Mouse (Mus musculus) embryonic facial prominence, embryonic 13.5 days (tissue): ENCODE results near the gene 4930447C04Rik. TPM values are rescaled to one million over a fixed set of nuclear protein-coding genes. Genes with fewer than 3 reads are reported as not detected.

ENCODE experiments used
- ATAC-seq: fragments of 200-750 bp; cut with Nextera tagmentation; 2 replicates; pipeline ENCODE4 v1.8.0; 2017; ENCODE audit warnings: low read depth; ENCODE audit not compliant: insufficient number of reproducible peaks, insufficient read depth, low FRiP score, low TSS enrichment
- H3K27ac ChIP-seq: fragments of 300-500 bp; sonication (generic); 2 replicates; pipeline ENCODE4 v1.5.1; 2015; ENCODE audit warnings: moderate library complexity, mild to moderate bottlenecking, inconsistent platforms
- H3K27me3 ChIP-seq: fragments of 300-500 bp; sonication (generic); 2 replicates; pipeline ENCODE4 v1.6.1; 2015; ENCODE audit warnings: mild to moderate bottlenecking, inconsistent platforms
- H3K36me3 ChIP-seq: fragments of 300-500 bp; sonication (generic); 2 replicates; pipeline ENCODE4 v1.6.1; 2015; ENCODE audit warnings: mild to moderate bottlenecking, inconsistent platforms
- H3K4me1 ChIP-seq: fragments of 300-500 bp; sonication (generic); 2 replicates; pipeline ENCODE4 v1.6.1; 2015; ENCODE audit warnings: inconsistent platforms
- H3K4me2 ChIP-seq: fragments of 300-500 bp; sonication (generic); 2 replicates; pipeline ENCODE4 v1.6.1; 2015; ENCODE audit warnings: moderate library complexity, mild to moderate bottlenecking, inconsistent platforms
- H3K4me3 ChIP-seq: fragments of 300-500 bp; sonication (generic); 2 replicates; pipeline ENCODE4 v1.5.1; 2015; ENCODE audit warnings: mild to moderate bottlenecking, inconsistent platforms
- H3K9ac ChIP-seq: fragments of 300-500 bp; sonication (generic); 2 replicates; pipeline ENCODE4 v1.6.1; 2015; ENCODE audit warnings: mild to moderate bottlenecking, inconsistent platforms
- H3K9me3 ChIP-seq: fragments of 300-500 bp; sonication (generic); 2 replicates; pipeline ENCODE4 v1.6.1; 2016; ENCODE audit warnings: inconsistent platforms
- WGBS: fragments of 180-500 bp; shearing (Covaris S2); methylation state at CpG from one replicate; pipeline ENCODE4 v1.1.7; 2015; ENCODE audit warnings: mixed read lengths; 5-methylcytosine and 5-hydroxymethylcytosine counted together
- polyA plus RNA-seq: library from polyadenylated mRNA; unstranded; fragments of >200 nt; fragmentation: Nextera tagmentation; extraction: Ambion mirVana; gene quantifications from 2 replicates; pipeline ENCODE4 v1.2.1, GENCODE M21; 2015

4930447C04Rik gene
- polyA plus RNA-seq = 9.0 and 9.8 TPM in 2 replicates

- Histone ChIP-seq H3K4me1 (peaks cover 19% of the 10 kb centered on the region), H3K36me3 (no peaks in the 10 kb centered on the region), H3K4me2 (peak within 1 kb of the TSS; percentile 62), H3K27me3 (peaks cover 96% of the 10 kb centered on the region), H3K4me3 (peak within 1 kb of the TSS; percentile 36), H3K9me3 (no peaks in the 10 kb centered on the region), H3K9ac (peak within 1 kb of the TSS; percentile 21; the same call in 1 of the 2 replicates), H3K27ac (no peak within 1 kb of the TSS)
- 1% methylated on average over 39 of the region's 39 CpGs for WGBS
- ATAC-seq = no peak
Observed at GRCm38 (mm10) chr12:72940071-72940821, at the start of gene 4930447C04Rik. TSS of gene 4930447C04Rik (minus strand) at chr12:72940774.

- Histone ChIP-seq H3K4me3 (no peak overlapping the region), H3K27me3 (no peaks in the 10 kb centered on the region), H3K27ac (peak overlapping the region; percentile 49), H3K9me3 (no peaks in the 10 kb centered on the region), H3K4me2 (no peak overlapping the region), H3K4me1 (peaks cover 21% of the 10 kb centered on the region), H3K9ac (no peak overlapping the region), H3K36me3 (no peaks in the 10 kb centered on the region)
- no peak for ATAC-seq
- 58% methylated on average over 8 of the region's 8 CpGs for WGBS
Observed at GRCm38 (mm10) chr12:72983071-72983857, 42.7 kb upstream of the 4930447C04Rik start.

GRCm38 (mm10) chr12:72982616-72983015 is 42.0 kb upstream of the 4930447C04Rik start:
- Histone ChIP-seq H3K9ac (no peak overlapping the region), H3K27me3 (no peaks in the 10 kb centered on the region), H3K4me2 (no peak overlapping the region), H3K4me3 (no peak overlapping the region), H3K27ac (peak overlapping the region; percentile 49), H3K36me3 (no peaks in the 10 kb centered on the region), H3K4me1 (peaks cover 25% of the 10 kb centered on the region), H3K9me3 (no peaks in the 10 kb centered on the region)
- no peak for ATAC-seq
- 70% methylated on average over 10 of the region's 10 CpGs for WGBS

GRCm38 (mm10) chr12:72979236-72979635 is 38.7 kb upstream of the 4930447C04Rik start:
- ATAC-seq = no peak
- Histone ChIP-seq H3K4me2 (no peak overlapping the region), H3K36me3 (no peaks in the 10 kb centered on the region), H3K4me1 (peaks cover 36% of the 10 kb centered on the region), H3K9me3 (no peaks in the 10 kb centered on the region), H3K27me3 (no peaks in the 10 kb centered on the region), H3K27ac (no peak overlapping the region), H3K9ac (no peak overlapping the region), H3K4me3 (no peak overlapping the region)
- 75% methylated on average over 5 of the region's 5 CpGs for WGBS

GRCm38 (mm10) chr12:72977851-72978250 is 37.3 kb upstream of the 4930447C04Rik start:
- H3K4me1 ChIP-seq = peaks cover 32% of the 10 kb centered on the region
- no peak for ATAC-seq
- no peak overlapping the region for H3K9ac ChIP-seq
- no peaks in the 10 kb centered on the region for H3K36me3 ChIP-seq
- peak overlapping the region; percentile 24; the same call in 1 of the 2 replicates for H3K27ac ChIP-seq
- H3K27me3 ChIP-seq = no peaks in the 10 kb centered on the region
- H3K9me3 ChIP-seq = no peaks in the 10 kb centered on the region
- H3K4me2 ChIP-seq = no peak overlapping the region
- no peak overlapping the region for H3K4me3 ChIP-seq
- 35% methylated on average over 3 of the region's 3 CpGs for WGBS

- H3K4me3 ChIP-seq = peak overlapping the region; percentile 32
- peaks cover 25% of the 10 kb centered on the region for H3K4me1 ChIP-seq
- H3K36me3 ChIP-seq = no peaks in the 10 kb centered on the region
- WGBS = 2% methylated on average over 12 of the region's 12 CpGs
- H3K9ac ChIP-seq = peak overlapping the region; percentile 51
- H3K9me3 ChIP-seq = no peaks in the 10 kb centered on the region
- H3K27ac ChIP-seq = peak overlapping the region; percentile 33; the same call in 1 of the 2 replicates
- ATAC-seq = no peak
- no peaks in the 10 kb centered on the region for H3K27me3 ChIP-seq
- H3K4me2 ChIP-seq = peak overlapping the region; percentile 60
Observed at GRCm38 (mm10) chr12:72976718-72977117, 36.1 kb upstream of the 4930447C04Rik start.

GRCm38 (mm10) chr12:72976172-72976571 is 35.6 kb upstream of the 4930447C04Rik start:
- no peaks in the 10 kb centered on the region for H3K9me3 ChIP-seq
- ATAC-seq = no peak
- peaks cover 25% of the 10 kb centered on the region for H3K4me1 ChIP-seq
- no peak overlapping the region for H3K27ac ChIP-seq
- 6% methylated on average over 7 of the region's 7 CpGs for WGBS
- H3K9ac ChIP-seq = peak overlapping the region; percentile 51; the same call in 1 of the 2 replicates
- H3K4me2 ChIP-seq = peak overlapping the region; percentile 60
- H3K27me3 ChIP-seq = no peaks in the 10 kb centered on the region
- no peaks in the 10 kb centered on the region for H3K36me3 ChIP-seq
- peak overlapping the region; percentile 32 for H3K4me3 ChIP-seq

GRCm38 (mm10) chr12:72973161-72973560 is 32.6 kb upstream of the 4930447C04Rik start:
- Histone ChIP-seq H3K4me3 (no peak overlapping the region), H3K4me2 (no peak overlapping the region), H3K4me1 (peaks cover 22% of the 10 kb centered on the region), H3K27me3 (no peaks in the 10 kb centered on the region), H3K27ac (no peak overlapping the region), H3K9me3 (no peaks in the 10 kb centered on the region), H3K9ac (no peak overlapping the region), H3K36me3 (no peaks in the 10 kb centered on the region)
- 4% methylated on average over 6 of the region's 6 CpGs for WGBS
- no peak for ATAC-seq

- Histone ChIP-seq H3K27ac (no peak overlapping the region), H3K36me3 (no peaks in the 10 kb centered on the region), H3K9me3 (no peaks in the 10 kb centered on the region), H3K4me1 (0 out of 2 replicates have a peak, but pooled peaks cover under 1% of the 10 kb centered on the region), H3K4me3 (no peak overlapping the region), H3K27me3 (no peaks in the 10 kb centered on the region), H3K9ac (no peak overlapping the region), H3K4me2 (no peak overlapping the region)
- 62% methylated on average over 14 of the region's 14 CpGs for WGBS
- ATAC-seq = no peak
Observed at GRCm38 (mm10) chr12:72970620-72971019, 30.0 kb upstream of the 4930447C04Rik start.

GRCm38 (mm10) chr12:72967541-72967940 is 27.0 kb upstream of the 4930447C04Rik start:
- Histone ChIP-seq H3K9me3 (no peaks in the 10 kb centered on the region), H3K27ac (no peak overlapping the region), H3K36me3 (no peaks in the 10 kb centered on the region), H3K27me3 (no peaks in the 10 kb centered on the region), H3K4me2 (no peak overlapping the region), H3K9ac (no peak overlapping the region), H3K4me1 (no peaks in the 10 kb centered on the region), H3K4me3 (no peak overlapping the region)
- ATAC-seq = no peak
- WGBS = 70% methylated on average over 7 of the region's 7 CpGs

- Histone ChIP-seq H3K36me3 (no peaks in the 10 kb centered on the region), H3K9ac (no peak overlapping the region), H3K4me3 (no peak overlapping the region), H3K9me3 (no peaks in the 10 kb centered on the region), H3K27me3 (0 out of 2 replicates have a peak, but pooled peaks cover 3% of the 10 kb centered on the region), H3K4me2 (no peak overlapping the region), H3K4me1 (no peaks in the 10 kb centered on the region), H3K27ac (no peak overlapping the region)
- ATAC-seq = no peak
- WGBS = 65% methylated on average over 6 of the region's 6 CpGs
Observed at GRCm38 (mm10) chr12:72962761-72963160, 22.2 kb upstream of the 4930447C04Rik start.
